Mouse (Mus musculus) CH12.LX (cell line): ENCODE measurements at regions not wholly inside any gene's neighbourhood (a gene's known extent, or its start where the extent isn't known, plus 50 kb on each side); places are given as distances from the start of the nearest gene placed in this dataset.

Experiments
- DNase-seq: peaks from one replicate; pipeline ENCODE4 v3.0.0-alpha.2; 2013; ENCODE audit errors: extremely low read depth
- H3K27ac ChIP-seq: 2 replicates; pipeline ENCODE4 v1.5.1; 2012; ENCODE audit warnings: low read depth, mild to moderate bottlenecking, control low read depth, moderate library complexity; ENCODE audit not compliant: insufficient read depth
- H3K27me3 ChIP-seq: replicated peaks from 2 replicates; pipeline ENCODE3; 2012; ENCODE audit warnings: inconsistent platforms
- H3K36me3 ChIP-seq, 2 experiments: replicated peaks in 1 of 2; 2 replicates each; pipeline versions ENCODE3 to v1.6.1; 2012; ENCODE audit warnings: inconsistent platforms in 1 of 2, low read length in 1 of 2, mild to moderate bottlenecking in 1 of 2, mixed read lengths in 1 of 2, moderate library complexity in 1 of 2; ENCODE audit not compliant: control insufficient read depth in 1 of 2, insufficient read depth in 1 of 2
- H3K4me1 ChIP-seq, 2 experiments: 2 replicates each; pipeline ENCODE4 v1.6.1; 2012; ENCODE audit warnings: inconsistent platforms in 1 of 2, moderate library complexity in 1 of 2; ENCODE audit not compliant: insufficient read depth in 2 of 2, control insufficient read depth in 1 of 2
- H3K4me2 ChIP-seq: 2 replicates; pipeline ENCODE4 v1.6.1; 2012; ENCODE audit warnings: low read depth, mild to moderate bottlenecking, control low read depth; ENCODE audit not compliant: poor library complexity, insufficient read depth, severe bottlenecking
- H3K4me3 ChIP-seq, 3 experiments: fragments of 150-350 bp in 1 of 3; sonication (generic) in 1 of 3; replicated peaks in 1 of 3; 2 replicates each; pipeline versions ENCODE3 to v1.5.1; 2011 to 2012; ENCODE audit warnings: low read depth in 2 of 3, low read length in 2 of 3, mild to moderate bottlenecking in 2 of 3, moderate library complexity in 2 of 3, control low read depth in 1 of 3, improper control_type of control experiment in 1 of 3, inconsistent platforms in 1 of 3, mixed read lengths in 1 of 3; ENCODE audit not compliant: poor library complexity in 1 of 3
- H3K79me2 ChIP-seq: replicated peaks from 2 replicates; pipeline ENCODE4 v1.6.1; 2012; ENCODE audit warnings: mild to moderate bottlenecking, moderate library complexity; ENCODE audit not compliant: control insufficient read depth, poor library complexity, insufficient read depth, severe bottlenecking; ENCODE audit errors: extremely low read depth
- H3K9ac ChIP-seq: 2 replicates; pipeline ENCODE4 v1.6.1; 2012; ENCODE audit warnings: low read depth, mild to moderate bottlenecking, control low read depth, moderate library complexity; ENCODE audit not compliant: insufficient read depth
- H3K9me3 ChIP-seq: replicated peaks from 2 replicates; pipeline ENCODE3; 2012; ENCODE audit warnings: low read length, inconsistent platforms, mixed read lengths
- CHD2 ChIP-seq: IDR thresholded peaks from 2 replicates; pipeline ENCODE4 v1.6.1; 2011; ENCODE audit warnings: low read length, improper control_type of control experiment
- CTCF ChIP-seq, 2 experiments: IDR thresholded peaks in 1 of 2; conservative IDR thresholded peaks in 1 of 2; 2 replicates each; pipeline ENCODE4 v1.5.1; 2011 to 2012; ENCODE audit warnings: low read depth in 2 of 2, low read length in 2 of 2, improper control_type of control experiment in 1 of 2, inconsistent platforms in 1 of 2, mild to moderate bottlenecking in 1 of 2, moderate library complexity in 1 of 2
- E2F4 ChIP-seq: IDR thresholded peaks from 2 replicates; pipeline ENCODE4 v1.6.1; 2011; ENCODE audit warnings: low read depth, low read length, improper control_type of control experiment; ENCODE audit not compliant: insufficient replicate concordance
- ELF1 ChIP-seq: IDR thresholded peaks from 2 replicates; pipeline ENCODE4 v1.6.1; 2014; ENCODE audit warnings: low read depth, mild to moderate bottlenecking, inconsistent platforms, low read length, improper control_type of control experiment
- EP300 ChIP-seq: IDR thresholded peaks from 2 replicates; pipeline ENCODE4 v1.6.1; 2011; ENCODE audit warnings: low read length, improper control_type of control experiment
- HCFC1 ChIP-seq: IDR thresholded peaks from 2 replicates; pipeline ENCODE4 v1.6.1; 2012; ENCODE audit warnings: low read depth, mild to moderate bottlenecking, inconsistent platforms, low read length, improper control_type of control experiment
- IRF4 ChIP-seq: IDR thresholded peaks from 2 replicates; pipeline ENCODE4 v1.6.1; 2014; ENCODE audit warnings: low read depth, mild to moderate bottlenecking, inconsistent platforms, low read length, improper control_type of control experiment
- JUN ChIP-seq: IDR thresholded peaks from 2 replicates; pipeline ENCODE4 v1.6.1; 2011; ENCODE audit warnings: low read depth, mild to moderate bottlenecking, low read length, improper control_type of control experiment, moderate library complexity; ENCODE audit not compliant: insufficient read depth
- JUND ChIP-seq: conservative IDR thresholded peaks from 2 replicates; pipeline ENCODE4 v1.6.1; 2011; ENCODE audit warnings: low read depth, low read length, improper control_type of control experiment
- MAFK ChIP-seq: IDR thresholded peaks from 2 replicates; pipeline ENCODE4 v1.6.1; 2011; ENCODE audit warnings: low read length, improper control_type of control experiment; ENCODE audit not compliant: insufficient replicate concordance
- MAX ChIP-seq: IDR thresholded peaks from 2 replicates; pipeline ENCODE4 v1.6.1; 2011; ENCODE audit warnings: low read length, improper control_type of control experiment
- MEF2A ChIP-seq: IDR thresholded peaks from 2 replicates; pipeline ENCODE4 v1.6.1; 2014; ENCODE audit warnings: low read depth, mild to moderate bottlenecking, inconsistent platforms, low read length, improper control_type of control experiment, borderline replicate concordance
- MXI1 ChIP-seq: IDR thresholded peaks from 2 replicates; pipeline ENCODE4 v1.6.1; 2011; ENCODE audit warnings: mild to moderate bottlenecking, low read depth, low read length, improper control_type of control experiment
- MYC ChIP-seq: IDR thresholded peaks from 2 replicates; pipeline ENCODE4 v1.6.1; 2011; ENCODE audit warnings: low read depth, mild to moderate bottlenecking, improper control_type of control experiment, low read length
- PAX5 ChIP-seq: IDR thresholded peaks from 2 replicates; pipeline ENCODE4 v1.6.1; 2012; ENCODE audit warnings: low read length, inconsistent platforms, mixed read lengths
- RAD21 ChIP-seq: IDR thresholded peaks from 2 replicates; pipeline ENCODE4 v1.6.1; 2011; ENCODE audit warnings: low read depth, mild to moderate bottlenecking, low read length, improper control_type of control experiment, moderate library complexity
- RCOR1 ChIP-seq: conservative IDR thresholded peaks from 2 replicates; pipeline ENCODE4 v1.6.1; 2012; ENCODE audit warnings: low read depth, mild to moderate bottlenecking, inconsistent platforms, low read length, improper control_type of control experiment
- SIN3A ChIP-seq: IDR thresholded peaks from 2 replicates; pipeline ENCODE4 v1.6.1; 2012; ENCODE audit warnings: low read length, improper control_type of control experiment, inconsistent platforms
- TBP ChIP-seq: conservative IDR thresholded peaks from 2 replicates; pipeline ENCODE4 v1.6.1; 2011; ENCODE audit warnings: low read depth, low read length, improper control_type of control experiment
- TCF12 ChIP-seq: IDR thresholded peaks from 2 replicates; pipeline ENCODE4 v1.6.1; 2014; ENCODE audit warnings: low read depth, mild to moderate bottlenecking, inconsistent platforms, low read length, improper control_type of control experiment
- UBTF ChIP-seq: IDR thresholded peaks from 2 replicates; pipeline ENCODE4 v1.6.1; 2012; ENCODE audit warnings: low read depth, mild to moderate bottlenecking, inconsistent platforms, low read length, improper control_type of control experiment, moderate library complexity
- ZMIZ1 ChIP-seq: IDR thresholded peaks from 2 replicates; pipeline ENCODE4 v1.6.1; 2012; ENCODE audit warnings: low read depth, mild to moderate bottlenecking, inconsistent platforms, low read length, improper control_type of control experiment
- dilution Hi-C: fragments of 300-500 bp; cut with MboI; formaldehyde crosslinking; loops from 2 replicates; pipeline ENCODE4 v1.14.3; 2020; ENCODE audit warnings: low sequenced_read_pairs; ENCODE audit not compliant: extremely low pct_unique_long_range_greater_than_20kb, extremely low pct_ligation_motif_present
- in situ Hi-C: fragments of 300-500 bp; cut with MboI; formaldehyde crosslinking; loops from 3 replicates; pipeline ENCODE4 v1.14.3; 2019; ENCODE audit warnings: low sequenced_read_pairs, low pct_ligation_motif_present, low pct_unique_long_range_greater_than_20kb, mixed read lengths

DNA sequence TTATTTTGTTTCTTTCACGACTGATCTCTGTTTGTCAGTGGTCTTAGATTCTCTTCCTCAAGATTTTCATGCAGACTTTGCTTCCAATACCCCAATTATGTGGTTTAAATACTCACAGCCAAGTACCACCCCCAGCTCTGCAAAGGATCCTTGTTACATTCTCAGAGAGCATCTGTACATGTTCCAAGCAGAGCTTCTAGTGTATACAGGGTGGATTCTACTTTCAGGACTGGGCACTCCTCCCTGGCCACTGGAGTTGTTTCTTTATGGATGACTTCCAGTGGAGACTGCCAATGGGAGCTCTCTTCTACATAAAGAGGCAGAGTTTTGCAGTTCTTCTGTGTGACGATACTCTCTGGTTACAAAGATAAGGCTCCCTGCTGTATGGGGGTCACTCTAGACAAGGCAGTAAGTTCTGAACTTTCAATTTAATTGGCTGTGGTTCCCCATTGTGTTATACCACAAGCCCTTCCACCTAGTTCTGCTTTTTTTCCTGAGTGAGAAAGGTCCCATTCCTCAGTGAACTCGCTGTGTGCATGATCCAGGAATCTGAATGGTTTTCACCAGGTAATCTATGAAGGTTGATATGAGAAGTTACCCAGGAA lies 240.4 kb upstream of the Kcnj16 start:
- H3K9ac ChIP-seq, result no peak overlapping the region
- H3K27me3 ChIP-seq, result no peaks in the 10 kb centered on the region
- no peaks in the 10 kb centered on the region for H3K4me1 ChIP-seq
- dilution Hi-C loops, result no loop called here
- H3K27ac ChIP-seq, result no peak overlapping the region
- no peak overlapping the region for H3K4me3 ChIP-seq
- H3K4me2 ChIP-seq, result no peak overlapping the region
- DNase-seq, result no peak
- no peaks in the 10 kb centered on the region for H3K9me3 ChIP-seq
- in situ Hi-C loops, result no loop called here
- H3K79me2 ChIP-seq, result no peaks in the 10 kb centered on the region
- TF ChIP-seq ZMIZ1 (no peak), JUN (no peak), E2F4 (no peak), UBTF (no peak), IRF4 (no peak), TBP (no peak), MXI1 (no peak), EP300 (no peak), MAFK (no peak), RAD21 (no peak), PAX5 (no peak), JUND (no peak), MAX (no peak), MEF2A (no peak), SIN3A (no peak), CTCF (conservative IDR thresholded peaks at IDR 0.05 in 1 of 2, IDR thresholded peaks at IDR 0.05 in 1 of 2; ENCODE audit: low read depth in 2 of 2, low read length in 2 of 2) (no peak), HCFC1 (no peak), RCOR1 (no peak), MYC (no peak), CHD2 (no peak)
- H3K36me3 ChIP-seq, result no peaks in the 10 kb centered on the region

DNA sequence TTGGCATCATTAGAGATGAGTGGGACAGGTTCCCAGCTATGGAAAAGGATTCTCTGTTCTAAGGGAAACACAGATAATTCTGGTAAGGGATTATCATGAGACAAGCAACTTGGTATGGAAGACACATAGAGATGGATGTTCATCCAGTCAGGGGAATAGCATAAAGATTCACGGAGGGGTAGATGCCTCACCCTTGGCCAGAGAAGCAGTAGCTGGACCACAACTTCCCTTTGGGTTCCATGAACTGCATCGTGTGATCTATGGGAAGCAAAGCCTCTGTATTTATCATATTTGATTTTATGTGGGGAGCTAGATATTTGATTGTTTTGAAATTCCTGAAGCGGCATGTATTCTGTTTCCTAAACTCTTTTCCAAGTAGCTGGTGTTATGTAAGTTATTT lies 236.3 kb upstream of the Kcnj16 start:
- H3K9me3 ChIP-seq, result no peaks in the 10 kb centered on the region
- H3K4me2 ChIP-seq, result no peak overlapping the region
- no peak overlapping the region for H3K4me3 ChIP-seq
- DNase-seq, result no peak
- no peak overlapping the region for H3K9ac ChIP-seq
- no peaks in the 10 kb centered on the region for H3K4me1 ChIP-seq
- H3K36me3 ChIP-seq, result no peaks in the 10 kb centered on the region
- dilution Hi-C loops (no loop called here), in situ Hi-C loops (no loop called here)
- H3K27ac ChIP-seq, result no peak overlapping the region
- TF ChIP-seq TCF12 (no peak), ELF1 (no peak), MAX (no peak)
- H3K79me2 ChIP-seq, result no peaks in the 10 kb centered on the region
- no peaks in the 10 kb centered on the region for H3K27me3 ChIP-seq
